Mouse (Mus musculus) E14TG2a.4 (cell line): Measurements from ENCODE around the gene Pip5kl1.

Experiments used
- H3K27me3 ChIP-seq: 2 replicates; pipeline ENCODE4 v1.6.1; 2014; ENCODE audit warnings: low read length, control low read depth; ENCODE audit not compliant: insufficient read depth
- H3K36me3 ChIP-seq: 2 replicates; pipeline ENCODE4 v1.6.1; 2014; ENCODE audit warnings: low read length, control low read depth; ENCODE audit not compliant: insufficient read depth
- H3K4me1 ChIP-seq: replicated peaks from 2 replicates; pipeline ENCODE4 v1.6.1; 2014; ENCODE audit warnings: low read depth, low read length, control low read depth
- H3K4me3 ChIP-seq: replicated peaks from 2 replicates; pipeline ENCODE4 v1.5.1; 2014; ENCODE audit warnings: mild to moderate bottlenecking, low read length
- H3K9me3 ChIP-seq: 2 replicates; pipeline ENCODE4 v1.6.1; 2014; ENCODE audit warnings: low read length, control low read depth
- CTCF ChIP-seq: conservative IDR thresholded peaks from 2 replicates; pipeline ENCODE4 v1.5.1; 2014; ENCODE audit warnings: low read length
- NANOG ChIP-seq: IDR thresholded peaks from 2 replicates; pipeline ENCODE4 v1.6.1; 2014; ENCODE audit warnings: borderline replicate concordance, low read length, mixed read lengths
- POU5F1 ChIP-seq: IDR thresholded peaks from 2 replicates; pipeline ENCODE4 v1.6.1; 2014; ENCODE audit warnings: low read length, borderline replicate concordance

Gene Pip5kl1

DNA sequence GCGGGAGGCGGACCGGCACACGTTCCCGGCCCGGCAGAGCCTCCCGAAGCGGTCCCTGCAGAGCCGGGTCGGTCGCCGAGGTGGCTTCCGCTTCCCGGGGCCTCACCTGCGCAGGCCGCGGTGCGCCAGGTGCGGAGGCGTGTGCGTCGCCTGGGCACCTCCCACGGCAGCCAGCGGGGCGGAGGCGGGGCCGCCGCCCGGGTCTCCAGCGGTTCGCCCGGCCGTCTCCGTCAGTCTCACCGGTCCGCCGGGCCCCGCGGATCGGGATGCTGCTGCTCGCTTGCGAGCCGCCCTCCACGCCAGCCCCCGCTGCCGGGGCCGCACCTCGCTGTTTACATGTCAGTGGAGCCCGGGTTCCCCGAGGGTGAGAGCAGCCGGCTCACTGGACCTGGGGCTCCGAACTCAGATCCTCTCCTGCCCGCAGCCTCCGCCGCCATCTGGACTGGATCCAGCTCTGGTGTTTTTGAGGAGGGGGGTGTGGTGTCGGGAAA lies 39.1 kb upstream of the Pip5kl1 start:
- Histone ChIP-seq H3K36me3 (no peaks in the 10 kb centered on the region), H3K27me3 (peaks cover 4% of the 10 kb centered on the region; the same call in 1 of the 2 replicates), H3K4me1 (peaks cover 65% of the 10 kb centered on the region), H3K4me3 (peak overlapping the region; percentile 92), H3K9me3 (no peaks in the 10 kb centered on the region)
- TF ChIP-seq CTCF (no peak), POU5F1 (no peak), NANOG (no peak)

DNA sequence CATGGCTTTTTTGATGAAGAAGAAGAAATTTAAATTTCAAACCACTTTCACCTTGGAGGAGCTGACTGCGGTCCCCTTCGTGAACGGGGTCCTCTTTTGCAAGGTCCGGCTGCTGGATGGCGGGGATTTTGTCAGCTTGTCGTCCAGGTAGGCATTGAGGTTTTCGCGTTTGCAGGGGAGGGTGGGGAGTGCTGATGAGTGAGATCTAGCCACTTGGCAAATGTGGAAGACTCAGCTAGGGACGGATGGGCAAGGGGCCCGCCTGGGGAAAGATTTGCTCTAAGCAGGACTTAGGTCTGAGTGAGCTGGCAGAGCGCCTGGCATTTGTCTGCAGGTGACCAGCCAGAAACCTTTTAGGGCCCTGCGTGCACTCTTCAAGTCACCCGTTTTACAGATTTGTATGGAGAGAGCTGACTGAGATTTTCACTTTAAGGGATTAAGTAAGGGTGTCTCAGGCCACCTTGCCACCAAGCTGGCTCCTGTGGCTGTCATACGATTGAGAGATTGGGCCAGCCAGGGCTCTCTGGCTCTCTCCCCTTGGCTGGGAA lies 38.4 kb upstream of the Pip5kl1 start:
- TF ChIP-seq NANOG (no peak), CTCF (no peak), POU5F1 (no peak)
- Histone ChIP-seq H3K9me3 (no peaks in the 10 kb centered on the region), H3K36me3 (peaks cover 3% of the 10 kb centered on the region; the same call in 1 of the 2 replicates), H3K4me3 (peak overlapping the region; percentile 92), H3K27me3 (peaks cover 4% of the 10 kb centered on the region; the same call in 1 of the 2 replicates), H3K4me1 (peaks cover 66% of the 10 kb centered on the region)

- peaks cover 3% of the 10 kb centered on the region; the same call in 1 of the 2 replicates for H3K36me3 ChIP-seq
- H3K4me1 ChIP-seq: peaks cover 72% of the 10 kb centered on the region
- no peaks in the 10 kb centered on the region for H3K9me3 ChIP-seq
- TF ChIP-seq CTCF (no peak), NANOG (no peak), POU5F1 (no peak)
- H3K4me3 ChIP-seq: peak overlapping the region; percentile 92
- H3K27me3 ChIP-seq: peaks cover 4% of the 10 kb centered on the region; the same call in 1 of the 2 replicates
Observed at GRCm38 (mm10) chr2:32536634-32537359, 37.8 kb upstream of the Pip5kl1 start.

- Histone ChIP-seq H3K36me3 (peaks cover 8% of the 10 kb centered on the region; the same call in 1 of the 2 replicates), H3K4me3 (peak overlapping the region; percentile 92), H3K27me3 (peaks cover 4% of the 10 kb centered on the region; the same call in 1 of the 2 replicates), H3K9me3 (no peaks in the 10 kb centered on the region), H3K4me1 (peaks cover 79% of the 10 kb centered on the region)
- TF ChIP-seq CTCF (no peak), POU5F1 (no peak), NANOG (no peak)
Observed at GRCm38 (mm10) chr2:32537360-32537905, 37.2 kb upstream of the Pip5kl1 start.

DNA sequence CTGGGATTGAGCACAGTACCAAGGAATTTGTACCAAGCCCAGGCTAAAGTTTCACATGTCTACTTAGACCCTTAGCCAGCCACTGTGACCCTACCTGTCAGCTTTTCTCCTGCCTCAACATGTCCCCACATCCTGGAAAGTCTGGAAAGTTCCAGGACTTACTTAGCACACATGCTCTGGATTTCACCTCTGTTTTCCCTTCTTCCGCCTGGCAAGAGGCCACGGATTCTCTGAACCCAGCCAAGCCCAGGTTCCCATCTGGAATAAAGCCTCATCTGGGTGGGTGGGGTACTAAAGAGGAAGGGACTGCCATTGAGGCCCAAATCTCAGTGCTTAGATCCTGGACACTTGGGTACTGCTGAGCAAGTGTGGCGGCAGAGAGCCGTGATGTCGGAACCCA lies 36.7 kb upstream of the Pip5kl1 start:
- Histone ChIP-seq H3K36me3 (peaks cover 8% of the 10 kb centered on the region; the same call in 1 of the 2 replicates), H3K4me3 (peak overlapping the region; percentile 92), H3K9me3 (no peaks in the 10 kb centered on the region), H3K27me3 (peaks cover 4% of the 10 kb centered on the region; the same call in 1 of the 2 replicates), H3K4me1 (peaks cover 83% of the 10 kb centered on the region)
- TF ChIP-seq NANOG: no peak
- TF ChIP-seq CTCF: no peak
- no peak for TF ChIP-seq POU5F1

DNA sequence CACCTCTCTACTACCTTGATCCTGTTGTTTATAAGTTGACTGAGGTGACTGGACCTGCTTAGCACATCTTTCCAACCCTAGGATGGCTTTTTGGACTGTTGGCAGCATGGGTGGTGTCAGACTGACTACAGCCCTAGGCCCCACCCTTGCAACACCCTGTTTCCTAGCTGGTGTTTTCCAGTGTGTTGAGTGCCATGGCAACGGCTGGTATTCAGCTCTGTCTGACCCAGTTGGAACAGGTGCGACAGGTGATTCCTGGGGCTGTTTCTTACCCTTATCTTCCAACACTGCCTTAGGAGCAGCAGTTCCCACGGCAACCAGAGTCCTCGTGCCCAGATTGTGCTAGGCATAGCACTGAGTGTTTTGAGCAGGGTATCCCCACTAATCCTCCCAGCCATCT lies 36.1 kb upstream of the Pip5kl1 start:
- peak overlapping the region; percentile 92; the same call in 1 of the 2 replicates for H3K4me3 ChIP-seq
- no peaks in the 10 kb centered on the region for H3K9me3 ChIP-seq
- TF ChIP-seq NANOG (peak; percentile 1; the same call in 1 of the 2 replicates), CTCF (no peak), POU5F1 (no peak)
- H3K27me3 ChIP-seq: peaks cover 4% of the 10 kb centered on the region; the same call in 1 of the 2 replicates
- H3K4me1 ChIP-seq: peaks cover 83% of the 10 kb centered on the region
- peaks cover 8% of the 10 kb centered on the region; the same call in 1 of the 2 replicates for H3K36me3 ChIP-seq

- TF ChIP-seq CTCF (no peak), NANOG (peak; percentile 25; the same call in 1 of the 2 replicates), POU5F1 (no peak)
- Histone ChIP-seq H3K9me3 (no peaks in the 10 kb centered on the region), H3K36me3 (peaks cover 13% of the 10 kb centered on the region), H3K27me3 (peaks cover 4% of the 10 kb centered on the region; the same call in 1 of the 2 replicates), H3K4me3 (peak overlapping the region; percentile 11), H3K4me1 (peaks cover 79% of the 10 kb centered on the region)
Observed at GRCm38 (mm10) chr2:32539452-32539981, 35.1 kb upstream of the Pip5kl1 start.
